Mouse (Mus musculus): ENCODE measurements at regions not wholly inside any gene's neighbourhood (a gene's known extent, or its start where the extent isn't known, plus 50 kb on each side); places are given as distances from the start of the nearest gene placed in this dataset.

- no peak for DNase-seq (ENCODE audit: low read depth, low spot score)
These were observed 1376.8 kb downstream of the Sis start for GRCm38 (mm10) chr3:71590840-71591239.

GRCm38 (mm10) chr3:71563820-71564418, 1403.7 kb downstream of the Sis start:
- DNase-seq (ENCODE audit: low read depth, low spot score): peak; percentile 27

- no peak for DNase-seq (ENCODE audit: low read depth, low spot score)
These were observed 1404.8 kb downstream of the Sis start for GRCm38 (mm10) chr3:71562901-71563300.

- DNase-seq (ENCODE audit: low read depth, low spot score): no peak
These were observed 1421.8 kb downstream of the Sis start for GRCm38 (mm10) chr3:71545821-71546220.

DNA sequence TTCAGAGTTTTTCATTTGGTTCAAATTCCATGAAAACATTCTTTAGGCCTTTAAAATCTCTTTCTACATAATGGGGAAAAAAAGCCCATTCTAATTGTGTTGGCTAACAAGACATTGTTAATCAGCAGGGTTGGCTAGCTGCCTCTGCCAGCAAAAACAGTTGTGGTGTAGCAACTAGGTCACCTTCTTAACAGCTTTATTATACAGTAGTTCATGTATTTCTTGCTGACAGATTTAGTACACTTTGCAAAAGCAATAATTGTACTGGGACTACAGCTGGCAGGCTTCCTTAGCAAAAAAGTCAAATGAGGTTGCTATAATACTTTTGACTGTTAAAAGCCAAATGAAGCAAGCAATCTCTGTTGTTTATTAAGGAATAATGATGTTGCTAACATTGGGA, 1454.8 kb downstream of the Sis start:
- no peak for DNase-seq (ENCODE audit: low read depth, low spot score)
